Mouse (Mus musculus) kidney, embryonic 15.5 days (tissue): Measurements from ENCODE around the gene Rsph9. TPM values are rescaled to one million over a fixed set of nuclear protein-coding genes. Genes with fewer than 3 reads are reported as not detected.
A peak's percentile ranks its signal among the peaks of the same experiment; 100 is the strongest.

Experiments used
- ATAC-seq: fragments of 200-750 bp; cut with Nextera tagmentation; replicated peaks from 2 replicates; pipeline ENCODE4 v1.8.0; 2017; ENCODE audit warnings: moderate TSS enrichment; ENCODE audit not compliant: low FRiP score
- H3K27ac ChIP-seq: fragments of 300-500 bp; sonication (generic); 2 replicates; pipeline ENCODE4 v1.5.1; 2015; ENCODE audit warnings: mild to moderate bottlenecking, inconsistent platforms
- H3K27me3 ChIP-seq: fragments of 300-500 bp; sonication (generic); 2 replicates; pipeline ENCODE4 v1.6.1; 2015; ENCODE audit warnings: inconsistent platforms
- H3K36me3 ChIP-seq: fragments of 300-500 bp; sonication (generic); 2 replicates; pipeline ENCODE4 v1.6.1; 2015; ENCODE audit warnings: inconsistent platforms
- H3K4me1 ChIP-seq: fragments of 300-500 bp; sonication (generic); 2 replicates; pipeline ENCODE4 v1.6.1; 2015; ENCODE audit warnings: inconsistent platforms
- H3K4me2 ChIP-seq: fragments of 300-500 bp; sonication (generic); 2 replicates; pipeline ENCODE4 v1.6.1; 2015; ENCODE audit warnings: moderate library complexity, mild to moderate bottlenecking, inconsistent platforms
- H3K4me3 ChIP-seq: fragments of 300-500 bp; sonication (generic); replicated peaks from 2 replicates; pipeline ENCODE4 v1.5.1; 2015; ENCODE audit warnings: mild to moderate bottlenecking, inconsistent platforms
- H3K9ac ChIP-seq: fragments of 300-500 bp; sonication (generic); 2 replicates; pipeline ENCODE4 v1.6.1; 2015; ENCODE audit warnings: mild to moderate bottlenecking, inconsistent platforms
- H3K9me3 ChIP-seq: fragments of 300-500 bp; sonication (generic); replicated peaks from 2 replicates; pipeline ENCODE4 v1.6.1; 2016; ENCODE audit warnings: inconsistent platforms
- WGBS: fragments of 180-500 bp; shearing (Covaris S2); methylation state at CpG from one replicate; pipeline ENCODE4 v1.1.7; 2015; ENCODE audit warnings: mixed read lengths; 5-methylcytosine and 5-hydroxymethylcytosine counted together
- polyA plus RNA-seq: library from polyadenylated mRNA; unstranded; fragments of >200 nt; fragmentation: Nextera tagmentation; extraction: Ambion mirVana; gene quantifications from 2 replicates; pipeline ENCODE4 v1.2.1, GENCODE M21; 2015

Gene Rsph9
- 11.7 and 12.1 TPM in 2 replicates for polyA plus RNA-seq

DNA sequence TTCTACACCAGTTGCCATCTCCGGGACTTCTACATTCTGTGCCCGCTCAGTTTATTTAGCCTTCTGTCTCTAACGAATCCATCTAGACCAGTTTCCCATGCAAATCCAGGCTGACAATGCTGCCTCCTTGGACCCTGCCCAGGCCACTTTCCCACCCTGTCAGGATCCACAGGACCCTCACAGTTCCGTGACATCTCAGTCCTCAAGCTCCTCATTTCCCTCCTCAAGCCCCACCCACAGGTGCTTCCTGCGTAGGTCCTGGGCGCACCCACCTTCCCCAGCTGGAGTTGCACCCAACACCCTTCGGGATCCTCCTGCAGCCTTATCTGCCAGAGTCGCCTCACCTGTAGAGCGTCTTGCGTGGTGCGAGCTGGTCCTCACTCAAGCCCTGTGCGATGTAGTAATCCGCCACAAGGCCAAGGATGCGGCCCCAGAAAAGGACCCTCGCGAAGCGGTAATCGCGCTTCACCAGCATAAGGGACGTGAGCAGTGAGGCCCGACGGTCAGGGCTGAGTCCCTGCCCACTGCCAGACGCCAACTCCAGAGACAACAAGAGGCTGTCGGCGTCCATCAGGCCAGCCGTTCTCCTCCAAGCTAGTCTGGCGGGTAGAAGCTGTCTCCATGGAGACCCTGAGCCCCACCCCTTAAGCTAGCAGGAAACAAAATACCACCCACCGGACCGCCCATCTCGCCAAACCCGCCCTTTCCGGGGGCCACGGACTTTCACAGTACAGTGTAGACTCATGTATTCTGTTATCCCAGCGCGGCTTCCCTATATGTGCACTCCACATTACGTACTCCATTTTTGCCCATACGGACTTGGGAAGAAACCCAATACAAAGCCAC, at the start of gene Rsph9:
TSS of gene Rsph9 (minus strand) at position 639 of the 846 bp plus-strand sequence.
- Histone ChIP-seq H3K4me1 (peaks cover 16% of the 10 kb centered on the region), H3K4me3 (peak within 1 kb of the TSS; percentile 56), H3K36me3 (peaks cover 34% of the 10 kb centered on the region), H3K9me3 (no peaks in the 10 kb centered on the region), H3K9ac (peak within 1 kb of the TSS; percentile 42), H3K4me2 (peak within 1 kb of the TSS; percentile 89), H3K27ac (peak within 1 kb of the TSS; percentile 67), H3K27me3 (no peaks in the 10 kb centered on the region)
- 6% methylated on average over 37 of the region's 37 CpGs for WGBS
- peak; percentile 97 for ATAC-seq

DNA sequence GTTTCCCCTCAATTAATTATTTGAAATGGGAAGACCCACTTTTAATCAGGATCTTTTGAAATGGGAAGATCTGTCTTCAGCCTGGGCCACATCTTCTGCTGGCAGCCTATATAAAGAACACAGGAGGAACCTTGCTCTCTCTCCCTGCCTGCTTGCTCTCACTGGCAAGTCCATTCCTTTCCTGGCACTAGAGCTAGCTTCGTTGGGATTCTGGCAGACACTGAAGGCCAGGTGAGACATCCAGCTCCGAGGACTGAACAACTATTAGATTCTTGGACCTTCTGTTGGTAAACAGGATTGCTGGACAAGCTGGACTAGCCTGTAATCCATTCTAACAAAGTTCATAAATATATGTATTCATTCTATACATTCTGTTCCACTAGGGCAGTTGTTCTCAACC, 44.8 kb upstream of the Rsph9 start:
- Histone ChIP-seq H3K4me1 (no peaks in the 10 kb centered on the region), H3K27ac (no peak overlapping the region), H3K4me3 (no peak overlapping the region), H3K27me3 (no peaks in the 10 kb centered on the region), H3K9me3 (no peaks in the 10 kb centered on the region), H3K9ac (no peak overlapping the region), H3K36me3 (peaks cover 93% of the 10 kb centered on the region), H3K4me2 (no peak overlapping the region)
- no peak for ATAC-seq
- 87% methylated on average over 2 of the region's 2 CpGs for WGBS

DNA sequence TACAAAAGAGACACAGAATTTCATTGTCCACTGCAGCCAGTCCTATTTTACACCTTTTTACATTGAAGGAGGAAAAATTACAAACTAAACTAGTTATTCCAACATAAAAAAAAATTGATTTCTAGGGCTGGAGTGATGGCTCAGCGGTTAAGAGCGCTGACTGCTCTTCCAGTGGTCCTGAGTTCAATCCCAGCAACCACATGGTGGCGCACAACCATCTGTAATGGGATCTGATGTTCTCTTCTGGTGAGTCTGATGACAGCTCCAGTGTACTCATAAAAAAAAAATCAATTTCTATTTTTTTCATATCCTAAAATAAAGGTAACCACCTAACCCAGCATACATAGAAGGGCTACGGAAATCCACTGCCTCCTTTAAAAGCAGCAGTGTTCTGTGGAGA, 38.3 kb upstream of the Rsph9 start:
- Histone ChIP-seq H3K27ac (no peak overlapping the region), H3K4me1 (no peaks in the 10 kb centered on the region), H3K4me2 (no peak overlapping the region), H3K9me3 (no peaks in the 10 kb centered on the region), H3K27me3 (no peaks in the 10 kb centered on the region), H3K36me3 (peaks cover 97% of the 10 kb centered on the region), H3K9ac (no peak overlapping the region), H3K4me3 (no peak overlapping the region)
- 90% methylated on average over 4 of the region's 4 CpGs for WGBS
- ATAC-seq: no peak

DNA sequence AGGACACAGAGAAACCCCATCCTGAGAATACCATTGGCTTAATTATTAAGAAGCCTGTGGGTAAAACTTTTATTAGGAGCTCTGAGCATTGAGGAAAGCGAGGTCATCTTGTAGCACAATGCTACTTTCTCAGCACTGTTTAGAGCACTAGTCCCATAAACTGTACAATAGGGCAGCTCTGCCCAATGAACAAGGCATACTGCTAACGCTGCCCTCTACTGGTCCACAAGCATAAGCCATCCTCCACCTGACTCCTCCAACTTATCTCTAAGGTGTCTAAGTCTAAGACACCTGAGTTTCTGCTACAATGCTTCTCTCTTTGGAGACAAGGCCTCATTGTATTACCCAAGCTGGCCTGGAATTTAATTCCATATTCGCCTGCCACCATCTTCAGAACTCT, 26.5 kb upstream of the Rsph9 start:
- no peak overlapping the region for H3K27ac ChIP-seq
- H3K36me3 ChIP-seq: peaks cover 91% of the 10 kb centered on the region
- no peak overlapping the region for H3K4me3 ChIP-seq
- no peaks in the 10 kb centered on the region for H3K4me1 ChIP-seq
- no peaks in the 10 kb centered on the region for H3K27me3 ChIP-seq
- 81% methylated on average over 3 of the region's 3 CpGs for WGBS
- no peaks in the 10 kb centered on the region for H3K9me3 ChIP-seq
- H3K4me2 ChIP-seq: no peak overlapping the region
- no peak; the same call in 1 of the 2 replicates for ATAC-seq
- H3K9ac ChIP-seq: no peak overlapping the region

DNA sequence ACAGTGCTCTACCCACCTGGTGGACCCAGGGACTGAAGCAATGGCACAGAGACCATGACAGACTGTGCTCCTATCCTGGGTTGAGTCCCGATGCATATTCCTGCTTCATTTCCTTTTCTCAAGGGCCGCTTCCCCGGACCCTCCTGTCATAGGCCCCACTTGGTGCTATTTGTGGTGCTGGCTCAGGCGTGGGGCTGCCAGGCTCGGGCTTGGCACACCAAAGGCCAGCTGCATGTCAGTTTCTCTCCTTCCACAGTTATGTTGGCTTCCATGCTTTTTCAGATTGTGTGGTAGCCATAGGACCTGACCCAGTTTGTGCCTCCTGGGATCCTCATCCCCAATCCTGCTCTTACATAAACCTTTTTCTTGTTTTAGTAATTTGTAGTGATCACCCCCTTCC, 24.8 kb upstream of the Rsph9 start:
- H3K4me2 ChIP-seq: no peak overlapping the region
- ATAC-seq: no peak
- H3K27me3 ChIP-seq: no peaks in the 10 kb centered on the region
- H3K9ac ChIP-seq: no peak overlapping the region
- H3K4me1 ChIP-seq: no peaks in the 10 kb centered on the region
- H3K36me3 ChIP-seq: peaks cover 96% of the 10 kb centered on the region
- 90% methylated on average over 5 of the region's 5 CpGs for WGBS
- no peak overlapping the region for H3K4me3 ChIP-seq
- H3K9me3 ChIP-seq: no peaks in the 10 kb centered on the region
- no peak overlapping the region for H3K27ac ChIP-seq

DNA sequence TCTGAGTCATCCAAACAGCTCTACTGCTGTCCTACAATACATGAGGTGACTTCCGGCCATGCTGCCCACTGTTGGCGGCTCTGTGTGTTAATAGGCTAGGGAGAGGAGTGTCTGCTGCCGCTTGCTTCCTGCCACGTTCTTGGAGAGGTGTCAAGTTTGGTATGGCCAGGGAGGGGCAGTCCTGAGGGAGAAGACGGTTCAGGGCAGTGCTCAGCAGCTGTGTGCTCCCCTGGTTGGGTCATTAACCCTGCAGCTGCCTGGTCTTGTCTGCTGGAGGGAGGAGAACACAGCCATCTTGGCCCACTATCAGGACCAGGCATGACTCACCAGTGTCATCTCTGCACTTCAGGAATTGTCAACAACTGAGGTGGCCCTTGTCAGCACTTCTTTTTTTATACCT, 24.3 kb upstream of the Rsph9 start:
- peak; percentile 44 for ATAC-seq
- no peak overlapping the region for H3K4me3 ChIP-seq
- WGBS: 34% methylated on average over 5 of the region's 5 CpGs
- peaks cover under 1% of the 10 kb centered on the region; the same call in 1 of the 2 replicates for H3K4me1 ChIP-seq
- peak overlapping the region; percentile 18; the same call in 1 of the 2 replicates for H3K27ac ChIP-seq
- H3K36me3 ChIP-seq: peaks cover 99% of the 10 kb centered on the region
- H3K9me3 ChIP-seq: no peaks in the 10 kb centered on the region
- H3K9ac ChIP-seq: no peak overlapping the region
- no peaks in the 10 kb centered on the region for H3K27me3 ChIP-seq
- H3K4me2 ChIP-seq: no peak overlapping the region

DNA sequence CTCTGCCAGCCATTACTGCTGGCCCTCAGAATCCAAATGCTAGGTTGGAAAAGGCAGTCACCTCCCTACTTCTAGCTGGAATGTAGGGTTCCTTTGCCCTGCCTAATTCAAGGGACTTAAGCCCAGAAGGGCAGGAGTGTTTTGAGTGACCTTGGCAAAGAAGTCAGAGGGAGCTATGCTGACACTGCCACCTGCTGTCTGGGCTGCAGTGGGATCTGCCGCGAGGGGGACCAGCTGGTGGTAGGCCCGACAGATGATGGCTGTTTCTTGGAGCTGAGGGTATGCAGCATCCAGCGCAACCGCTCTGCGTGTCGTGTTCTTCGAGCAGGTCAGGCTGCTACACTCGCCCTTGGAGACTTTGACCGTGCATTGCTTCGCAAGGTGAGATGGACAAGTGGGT, 23.0 kb upstream of the Rsph9 start:
- Histone ChIP-seq H3K4me3 (no peak overlapping the region), H3K36me3 (peaks cover 91% of the 10 kb centered on the region), H3K9me3 (no peaks in the 10 kb centered on the region), H3K4me2 (no peak overlapping the region), H3K9ac (no peak overlapping the region), H3K27me3 (no peaks in the 10 kb centered on the region), H3K27ac (no peak overlapping the region), H3K4me1 (peaks cover 14% of the 10 kb centered on the region)
- WGBS: 83% methylated on average over 11 of the region's 11 CpGs
- no peak for ATAC-seq

DNA sequence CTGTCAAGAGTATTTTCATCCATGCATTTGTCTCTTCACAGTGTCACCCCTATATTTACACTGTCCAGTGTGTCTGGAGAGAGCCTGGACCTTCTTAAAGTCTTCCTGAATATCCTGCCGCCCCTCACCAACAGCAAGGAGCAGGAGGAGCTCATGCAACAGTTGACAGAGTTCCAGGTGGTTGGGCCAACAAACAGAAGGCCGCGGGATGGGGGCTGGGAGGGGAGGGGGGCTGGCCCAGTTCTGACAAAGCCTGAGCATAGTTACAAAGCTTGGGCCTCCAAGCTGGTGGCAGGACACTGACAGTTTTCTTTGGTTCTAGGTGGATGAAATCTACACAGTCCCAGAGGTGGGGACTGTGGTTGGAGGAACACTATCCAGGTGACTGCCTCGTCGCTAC, 22.3 kb upstream of the Rsph9 start:
- no peak overlapping the region for H3K27ac ChIP-seq
- WGBS: 97% methylated on average over 5 of the region's 5 CpGs
- peaks cover 19% of the 10 kb centered on the region for H3K4me1 ChIP-seq
- H3K9ac ChIP-seq: no peak overlapping the region
- no peak overlapping the region for H3K4me2 ChIP-seq
- H3K27me3 ChIP-seq: no peaks in the 10 kb centered on the region
- no peaks in the 10 kb centered on the region for H3K9me3 ChIP-seq
- H3K36me3 ChIP-seq: peaks cover 84% of the 10 kb centered on the region
- H3K4me3 ChIP-seq: no peak overlapping the region
- no peak for ATAC-seq

DNA sequence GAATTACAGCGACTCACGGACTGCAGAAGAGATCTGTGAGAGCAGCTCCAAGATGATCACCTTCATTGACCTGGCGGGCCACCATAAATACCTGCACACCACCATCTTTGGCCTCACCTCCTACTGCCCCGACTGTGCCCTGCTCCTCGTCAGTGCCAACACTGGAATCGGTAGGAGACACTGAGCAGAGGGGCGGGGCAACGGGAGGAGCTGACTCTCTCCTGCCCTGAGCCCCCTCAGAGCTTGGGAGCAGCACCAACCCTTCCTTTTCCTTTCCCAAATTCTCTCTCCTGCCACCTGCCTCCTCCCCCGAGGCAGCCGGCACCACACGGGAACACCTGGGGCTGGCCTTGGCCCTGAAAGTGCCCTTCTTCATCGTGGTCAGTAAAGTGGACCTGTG, 21.4 kb upstream of the Rsph9 start:
- Histone ChIP-seq H3K4me3 (no peak overlapping the region), H3K9me3 (no peaks in the 10 kb centered on the region), H3K9ac (no peak overlapping the region), H3K4me1 (peaks cover 19% of the 10 kb centered on the region), H3K27me3 (no peaks in the 10 kb centered on the region), H3K4me2 (no peak overlapping the region), H3K36me3 (peaks cover 76% of the 10 kb centered on the region), H3K27ac (no peak overlapping the region)
- WGBS: 90% methylated on average over 12 of the region's 12 CpGs
- no peak for ATAC-seq

DNA sequence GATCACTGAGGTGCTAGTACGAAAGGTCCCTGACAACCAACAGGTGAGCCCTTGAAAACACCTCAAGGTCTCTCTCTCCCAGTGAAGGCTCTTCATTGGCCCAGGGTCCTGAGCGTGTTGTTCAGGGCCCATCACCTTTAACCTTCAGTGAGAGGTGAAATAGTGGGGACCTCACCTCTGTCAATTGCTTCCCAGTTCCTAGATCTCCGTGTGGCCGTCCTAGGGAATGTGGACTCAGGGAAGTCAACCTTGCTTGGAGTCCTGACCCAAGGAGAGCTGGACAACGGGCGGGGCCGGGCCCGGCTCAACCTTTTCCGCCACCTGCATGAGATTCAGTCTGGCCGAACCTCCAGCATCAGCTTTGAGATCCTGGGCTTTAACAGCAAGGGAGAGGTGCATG, 20.8 kb upstream of the Rsph9 start:
- Histone ChIP-seq H3K27me3 (no peaks in the 10 kb centered on the region), H3K4me2 (no peak overlapping the region), H3K9me3 (no peaks in the 10 kb centered on the region), H3K27ac (no peak overlapping the region), H3K36me3 (peaks cover 70% of the 10 kb centered on the region), H3K4me1 (peaks cover 21% of the 10 kb centered on the region), H3K4me3 (no peak overlapping the region), H3K9ac (no peak overlapping the region)
- 91% methylated on average over 10 of the region's 10 CpGs for WGBS
- ATAC-seq: no peak

DNA sequence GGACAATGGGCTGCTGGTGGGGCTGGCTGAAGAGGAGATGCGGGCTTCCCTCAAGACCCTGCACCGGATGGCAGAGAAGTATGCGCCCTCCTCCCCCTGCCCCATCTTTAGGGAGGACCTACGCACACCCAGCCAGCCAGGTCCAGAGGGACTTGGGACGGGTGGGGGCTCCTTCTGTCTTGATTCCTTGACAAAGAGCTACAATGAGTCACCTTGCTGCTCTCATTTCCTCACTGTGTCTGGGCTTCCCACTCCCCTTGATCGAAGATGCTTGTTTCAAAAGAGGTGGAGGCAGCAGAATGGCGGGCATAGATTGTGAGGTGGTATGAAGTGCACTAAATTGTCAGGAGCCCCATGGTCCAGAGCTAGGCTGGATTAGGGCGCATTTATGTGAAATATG, 20.3 kb upstream of the Rsph9 start:
- Histone ChIP-seq H3K4me1 (peaks cover 26% of the 10 kb centered on the region), H3K4me2 (no peak overlapping the region), H3K4me3 (no peak overlapping the region), H3K9ac (no peak overlapping the region), H3K9me3 (no peaks in the 10 kb centered on the region), H3K27ac (no peak overlapping the region), H3K36me3 (peaks cover 65% of the 10 kb centered on the region), H3K27me3 (no peaks in the 10 kb centered on the region)
- 93% methylated on average over 8 of the region's 8 CpGs for WGBS
- ATAC-seq: no peak

DNA sequence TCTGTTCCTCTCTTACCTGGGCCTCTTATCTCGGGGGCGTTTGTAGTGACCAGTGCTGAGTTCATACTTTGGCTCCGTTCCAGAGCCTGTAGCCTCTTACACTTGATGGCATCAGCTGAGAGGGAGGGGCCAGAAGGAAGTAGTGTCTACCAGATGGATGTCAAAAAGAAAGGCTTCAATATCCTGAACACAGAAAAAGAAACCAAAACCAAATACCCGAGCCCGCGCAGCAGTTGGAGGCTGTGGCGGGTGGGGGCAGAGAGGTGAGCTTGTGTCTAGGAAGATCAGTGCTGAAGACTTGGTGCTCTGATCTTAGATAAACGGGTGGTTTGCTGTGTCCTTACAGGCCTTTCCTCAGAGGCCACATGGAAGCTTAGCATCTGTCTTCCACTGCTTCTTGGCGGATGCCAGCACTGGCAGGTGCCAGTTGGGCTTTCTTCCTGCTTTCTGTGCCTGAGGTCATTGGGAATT, 19.0 kb upstream of the Rsph9 start:
- peaks cover 29% of the 10 kb centered on the region for H3K4me1 ChIP-seq
- H3K4me3 ChIP-seq: peak overlapping the region; percentile 11
- H3K27me3 ChIP-seq: no peaks in the 10 kb centered on the region
- H3K9me3 ChIP-seq: no peaks in the 10 kb centered on the region
- no peak overlapping the region for H3K9ac ChIP-seq
- peak overlapping the region; percentile 91 for H3K4me2 ChIP-seq
- peaks cover 52% of the 10 kb centered on the region for H3K36me3 ChIP-seq
- peak overlapping the region; percentile 66 for H3K27ac ChIP-seq
- no peak for ATAC-seq
- 79% methylated on average over 9 of the region's 9 CpGs for whole genome bisulfite sequencing
